Mouse (Mus musculus): ENCODE results near the gene Defa2. TPM values are rescaled to one million over a fixed set of nuclear protein-coding genes. Genes with fewer than 3 reads are reported as not detected.
"Not testable (repeated sequence)": the region's sequence is repeated elsewhere in the genome, so short reads cannot be mapped to it uniquely, and the experiment has no call there.

Gene Defa2
- not detected in 2 replicates for polyA plus RNA-seq (2012; rRNA removed)

DNA sequence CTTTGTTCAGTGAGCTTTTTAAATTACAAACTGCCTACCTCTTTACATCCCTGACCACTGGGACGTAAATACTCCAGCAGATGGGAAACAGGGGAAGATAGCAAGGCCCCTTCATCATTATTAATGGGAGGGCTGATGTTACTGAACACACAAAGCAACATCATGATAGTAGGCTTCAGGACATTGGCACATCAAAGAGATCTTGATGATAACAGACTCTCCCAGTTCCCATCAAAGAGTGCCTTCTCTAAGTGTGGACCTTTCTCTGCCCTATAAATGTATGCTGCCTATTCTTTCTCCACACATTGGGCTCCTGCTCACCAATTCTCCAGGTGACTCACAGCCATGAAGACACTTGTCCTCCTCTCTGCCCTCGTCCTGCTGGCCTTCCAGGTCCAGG lies at the start of gene Defa2:
Defa2 (plus strand) TSS at position 301 of the 400 bp plus-strand sequence.
- not testable (repeated sequence) for DNase-seq (ENCODE audit: extremely low spot score in 1 of 2, low spot score in 1 of 2)

DNA sequence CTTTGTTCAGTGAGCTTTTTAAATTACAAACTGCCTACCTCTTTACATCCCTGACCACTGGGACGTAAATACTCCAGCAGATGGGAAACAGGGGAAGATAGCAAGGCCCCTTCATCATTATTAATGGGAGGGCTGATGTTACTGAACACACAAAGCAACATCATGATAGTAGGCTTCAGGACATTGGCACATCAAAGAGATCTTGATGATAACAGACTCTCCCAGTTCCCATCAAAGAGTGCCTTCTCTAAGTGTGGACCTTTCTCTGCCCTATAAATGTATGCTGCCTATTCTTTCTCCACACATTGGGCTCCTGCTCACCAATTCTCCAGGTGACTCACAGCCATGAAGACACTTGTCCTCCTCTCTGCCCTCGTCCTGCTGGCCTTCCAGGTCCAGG lies 13.2 kb downstream of the Defa2 start, which contains the start of gene Defa33:
Defa33 (plus strand) TSS at position 301 of the 400 bp plus-strand sequence.
- DNase-seq (ENCODE audit: extremely low spot score in 1 of 2, low spot score in 1 of 2), result not testable (repeated sequence)

DNA sequence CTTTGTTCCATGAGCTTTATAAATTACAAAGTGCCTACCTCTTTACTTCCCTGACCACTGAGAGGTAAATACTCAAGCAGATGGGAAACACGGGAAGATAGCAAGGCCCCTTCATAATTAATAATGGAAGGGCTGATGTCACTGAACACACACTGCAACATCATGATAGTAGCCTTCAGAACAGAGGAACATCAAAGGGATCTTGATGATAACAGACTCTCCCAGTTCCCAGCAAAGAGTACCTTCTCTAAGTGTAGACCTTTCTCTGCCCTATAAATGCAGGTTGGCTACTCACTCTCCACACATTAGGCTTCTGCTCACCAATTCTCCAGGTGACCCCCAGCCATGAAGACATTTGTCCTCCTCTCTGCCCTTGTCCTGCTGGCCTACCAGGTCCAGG lies 48.8 kb downstream of the Defa2 start, which contains the start of gene Defa36:
Defa36 (plus strand) TSS at position 301 of the 400 bp plus-strand sequence.
- not testable (repeated sequence) for DNase-seq (ENCODE audit: extremely low spot score in 1 of 2, low spot score in 1 of 2)

Other genes with a start within 250 kb of the Defa2 start
- gene Defa30, start 243.9 kb upstream of the Defa2 start, polyA plus RNA-seq (2012; rRNA removed), result not detected in 2 replicates
- not detected in 2 replicates for gene Defa22, start 216.2 kb upstream of the Defa2 start, polyA plus RNA-seq (2012; rRNA removed)
- gene Defa31, start 186.9 kb upstream of the Defa2 start, polyA plus RNA-seq (2012; rRNA removed), result not detected in 2 replicates
- not detected in 2 replicates for gene Gm15293, start 177.0 kb upstream of the Defa2 start, polyA plus RNA-seq (2012; rRNA removed)
- not detected in 2 replicates for gene Gm15292, start 128.8 kb upstream of the Defa2 start, polyA plus RNA-seq (2012; rRNA removed)
- gene Defa27, start 63.0 kb upstream of the Defa2 start, polyA plus RNA-seq (2012; rRNA removed), result not detected in 2 replicates
- not detected in 2 replicates for gene Defa29, start 51.5 kb upstream of the Defa2 start, polyA plus RNA-seq (2012; rRNA removed)
- gene Defa33, start 13.3 kb downstream of the Defa2 start, polyA plus RNA-seq (2012; rRNA removed), result not detected in 2 replicates
- gene Defa36, start 48.9 kb downstream of the Defa2 start, polyA plus RNA-seq (2012; rRNA removed), result not detected in 2 replicates
- gene Gm7849, start 78.0 kb downstream of the Defa2 start, polyA plus RNA-seq (2012; rRNA removed), result not detected in 2 replicates
- 0.40 TPM in 1 of 2 replicates, not detected in the other for gene Defa20, start 130.7 kb downstream of the Defa2 start, polyA plus RNA-seq (2012; rRNA removed)
- 0.40 TPM in 1 of 2 replicates, not detected in the other for gene Defa32, start 150.5 kb downstream of the Defa2 start, polyA plus RNA-seq (2012; rRNA removed)
- gene Defa37, start 186.9 kb downstream of the Defa2 start, polyA plus RNA-seq (2012; rRNA removed), result not detected in 2 replicates
- gene Defa28, start 204.5 kb downstream of the Defa2 start, polyA plus RNA-seq (2012; rRNA removed), result not detected in 2 replicates
- gene Gm7861, start 216.0 kb downstream of the Defa2 start, polyA plus RNA-seq (2012; rRNA removed), result not detected in 2 replicates
- not detected in 2 replicates for gene Defa26, start 239.7 kb downstream of the Defa2 start, polyA plus RNA-seq (2012; rRNA removed)